Mouse (Mus musculus): ENCODE results near the gene Ankrd7.
"Not testable (repeated sequence)": the region's sequence is repeated elsewhere in the genome, so short reads cannot be mapped to it uniquely, and the experiment has no call there.

Ankrd7 gene

DNA sequence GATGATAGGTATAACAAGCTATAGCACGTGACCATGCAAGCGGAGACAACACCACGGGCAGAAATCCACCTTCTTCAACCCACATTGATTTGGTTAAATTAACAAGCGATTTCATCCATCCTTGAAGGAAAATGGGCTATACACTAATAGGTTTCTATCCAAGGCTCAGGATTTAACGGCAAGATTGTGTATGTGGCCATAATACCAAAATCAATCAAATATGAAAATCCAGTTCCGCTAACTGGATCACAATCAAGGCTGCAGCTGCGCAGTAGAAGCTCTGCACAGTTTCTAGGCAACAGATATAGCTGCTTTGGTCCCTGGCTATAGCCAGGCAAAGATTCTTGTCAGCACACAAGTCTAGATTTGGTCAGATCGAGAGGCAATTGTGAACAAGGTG is at the start of gene Ankrd7:
Gene Ankrd7 (plus strand): TSS at position 301 of the 400 bp plus-strand sequence.
- no peak for DNase-seq (ENCODE audit: low spot score in 2 of 2)

DNA sequence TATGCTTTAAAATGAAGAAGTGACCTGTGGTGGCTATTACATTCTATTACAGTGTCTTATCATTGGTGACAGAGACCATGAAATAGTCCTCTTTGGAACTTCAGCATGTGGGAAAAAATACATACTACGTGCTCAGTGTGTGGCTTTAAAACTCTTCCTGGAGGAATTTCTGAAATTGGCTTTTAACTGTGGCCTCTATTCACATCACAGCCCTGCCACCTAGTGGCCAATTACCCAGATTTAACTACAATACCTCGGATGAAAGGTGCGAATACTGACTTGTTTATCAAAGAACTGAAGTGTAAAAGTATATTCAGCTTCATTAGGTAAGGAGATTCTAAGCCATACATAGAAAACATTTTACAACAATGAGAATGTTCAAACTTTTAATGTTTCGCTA is 46.8 kb upstream of the Ankrd7 start:
- DNase-seq (ENCODE audit: low spot score in 2 of 2): peak in 1 of 2 experiments; percentile 8

DNA sequence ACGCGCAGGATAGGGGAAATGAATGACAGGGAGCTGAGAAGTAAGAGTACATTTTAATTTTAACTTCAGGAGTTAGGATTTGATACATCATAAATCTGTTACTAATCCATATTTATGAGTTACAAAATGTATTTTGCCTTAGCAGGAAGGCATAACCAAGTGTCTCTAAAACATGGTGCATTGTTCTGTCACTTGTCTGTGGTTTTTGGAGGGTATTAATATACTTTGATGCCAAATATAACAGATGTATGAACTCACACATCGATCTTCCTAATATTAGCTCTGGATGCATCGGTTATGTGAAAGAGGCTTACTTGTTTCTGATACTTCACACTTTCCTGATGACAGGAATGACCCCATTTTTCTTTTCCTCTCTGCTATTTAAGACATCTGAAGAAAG is 45.9 kb upstream of the Ankrd7 start:
- DNase-seq (ENCODE audit: low spot score in 2 of 2): no peak

DNA sequence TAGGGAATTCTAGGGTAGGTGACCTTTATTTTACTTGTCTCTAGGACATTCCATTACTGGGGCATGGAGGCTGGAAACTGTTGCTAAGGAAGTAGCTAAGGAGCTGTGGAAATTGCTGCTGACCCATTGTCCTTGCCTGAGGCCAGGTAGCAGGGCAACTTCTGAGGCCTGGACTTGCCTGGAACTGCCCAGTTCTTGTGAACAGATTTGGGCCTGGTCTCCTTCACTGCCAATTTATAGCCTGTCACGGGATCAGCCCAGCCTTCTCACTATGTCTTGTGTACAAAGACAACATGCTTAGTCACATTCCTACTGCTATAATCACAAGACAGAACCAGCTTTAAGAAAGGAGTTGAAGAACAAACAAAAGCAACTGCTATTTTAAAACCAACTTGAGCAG is 43.3 kb upstream of the Ankrd7 start:
- DNase-seq (ENCODE audit: low spot score in 2 of 2): no peak

DNA sequence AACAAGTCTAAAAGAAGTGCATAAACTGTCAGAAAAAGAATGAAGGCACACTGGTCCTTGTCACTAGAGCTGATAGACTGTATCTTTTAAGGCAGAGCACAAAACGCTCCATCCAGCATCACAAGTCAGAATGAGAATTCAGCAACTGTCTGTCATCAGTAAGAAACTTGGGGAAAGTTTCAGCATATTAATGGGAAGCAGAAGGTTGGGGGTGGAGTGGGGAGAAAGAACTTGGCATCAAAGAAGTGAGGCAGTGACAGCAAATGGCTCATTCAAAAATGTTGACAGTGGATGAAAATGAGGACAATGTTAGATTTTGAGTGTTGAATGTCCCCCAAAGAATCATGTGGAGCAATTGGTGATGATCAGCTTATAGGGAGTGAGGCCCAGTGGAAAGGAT is 33.2 kb upstream of the Ankrd7 start:
- DNase-seq (ENCODE audit: low spot score in 2 of 2): no peak

DNA sequence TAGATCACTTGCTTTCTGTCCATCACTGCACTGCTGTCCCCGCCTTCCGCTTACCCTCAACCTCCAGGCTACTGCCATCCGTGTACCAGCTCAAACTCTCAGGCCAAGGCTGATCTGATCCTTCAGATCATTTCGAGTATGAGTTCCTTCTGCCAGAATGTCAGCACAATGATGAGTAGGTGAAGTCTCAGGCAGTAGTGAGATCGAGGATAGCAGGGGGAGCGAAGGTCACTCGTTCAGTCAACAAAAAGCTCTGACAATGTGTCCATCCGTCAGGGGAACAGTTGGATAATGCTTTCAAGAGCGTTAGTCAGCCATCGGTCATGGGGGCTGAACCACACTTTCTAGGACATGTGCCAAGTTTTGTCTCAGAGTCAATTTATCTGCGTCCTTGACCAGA is 21.6 kb upstream of the Ankrd7 start:
- DNase-seq (ENCODE audit: low spot score in 2 of 2): not testable (repeated sequence)

DNA sequence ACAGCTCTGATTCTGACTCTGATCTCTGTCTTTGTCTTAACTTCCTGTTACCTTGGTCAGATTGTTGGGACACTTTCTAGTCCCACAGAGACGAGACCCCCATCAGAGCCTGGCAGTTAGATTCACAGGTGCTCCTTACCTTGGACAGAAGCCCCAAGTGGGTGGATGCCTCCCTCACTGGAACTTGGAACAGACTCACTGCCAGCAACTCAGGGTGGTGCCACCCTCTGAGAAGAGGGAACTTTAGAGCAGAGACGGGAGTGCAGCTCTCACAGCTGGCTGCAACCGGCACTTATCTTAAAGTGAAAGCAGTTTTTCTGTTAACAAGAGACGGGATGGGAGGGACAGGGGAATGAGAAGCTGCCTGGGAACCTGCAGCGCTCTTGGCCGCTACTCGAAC is 20.5 kb upstream of the Ankrd7 start:
- not testable (repeated sequence) for DNase-seq (ENCODE audit: low spot score in 2 of 2)

DNA sequence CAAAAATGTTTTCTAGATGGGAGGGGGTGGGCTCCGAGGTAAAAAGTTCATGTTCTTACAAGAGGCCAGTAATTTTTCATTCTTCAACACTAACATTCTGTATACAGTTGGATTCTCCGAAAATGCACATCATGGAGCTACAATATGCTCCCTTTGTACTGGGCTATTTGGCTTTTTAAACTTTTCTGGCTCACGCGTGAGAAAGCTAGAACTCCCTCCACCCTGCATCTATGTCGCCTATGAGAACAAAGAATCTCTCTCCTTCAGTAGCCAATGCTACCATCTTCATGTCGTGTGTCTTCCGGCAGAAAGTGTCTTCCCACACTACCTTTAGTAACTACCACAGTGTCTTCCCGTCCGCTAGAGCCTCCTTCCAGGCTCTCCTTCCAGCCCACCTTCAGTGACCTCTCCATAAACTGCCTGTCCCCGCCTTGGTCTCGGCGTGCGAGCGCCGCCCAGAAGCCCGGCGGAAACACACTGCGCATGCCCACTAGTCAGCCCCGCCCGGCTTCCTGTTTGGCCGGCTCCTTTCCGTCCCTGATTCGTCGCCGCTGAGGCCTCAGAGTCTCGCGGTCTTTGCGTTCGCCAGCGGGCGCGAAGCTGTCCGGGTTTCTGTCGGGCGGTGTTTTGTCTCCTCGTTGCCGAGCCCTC is 17.9 kb upstream of the Ankrd7 start, which contains the start of gene Lsm8:
Gene Lsm8 (plus strand): TSS at position 529 of the 651 bp plus-strand sequence.
- peak; percentile 92 to 95 for DNase-seq (ENCODE audit: low spot score in 2 of 2)

DNA sequence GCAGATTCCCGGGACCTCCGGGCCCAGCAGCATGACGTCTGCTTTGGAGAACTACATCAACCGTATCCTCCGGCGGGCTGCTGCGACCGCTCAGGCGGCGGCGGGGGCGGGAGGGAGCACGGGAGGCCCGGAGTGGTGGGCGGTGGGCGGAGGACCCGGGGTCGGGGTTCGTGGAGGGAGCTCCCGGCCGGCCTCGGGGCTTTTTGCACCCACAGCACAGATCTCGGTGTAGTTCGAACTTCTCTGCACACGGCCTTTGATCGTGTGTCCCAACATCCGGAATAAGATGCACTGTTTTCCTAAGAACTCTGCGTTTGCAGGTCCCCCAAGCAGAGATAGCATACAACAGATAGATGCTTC is 17.4 kb upstream of the Ankrd7 start:
- no peak for DNase-seq (ENCODE audit: low spot score in 2 of 2)

DNA sequence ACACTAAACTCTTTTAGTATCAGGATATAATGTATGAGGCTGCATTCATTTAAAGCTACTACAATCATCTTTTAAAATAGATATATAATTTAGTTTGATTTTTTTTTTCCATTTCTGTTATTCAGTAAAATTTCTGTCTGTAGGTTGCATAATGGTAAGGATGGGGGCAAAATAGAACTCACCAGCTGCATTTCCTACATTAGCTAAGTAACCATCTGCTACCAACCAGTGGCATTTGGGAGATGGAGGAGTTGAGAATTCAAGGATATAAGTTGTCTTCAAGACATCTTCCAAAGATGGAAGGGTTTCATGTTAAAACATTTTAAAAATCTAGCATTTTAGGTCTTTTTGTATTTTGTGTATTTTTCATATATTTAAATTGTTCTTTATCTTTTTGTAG is 10.8 kb upstream of the Ankrd7 start:
- DNase-seq (ENCODE audit: low spot score in 2 of 2): no peak

DNA sequence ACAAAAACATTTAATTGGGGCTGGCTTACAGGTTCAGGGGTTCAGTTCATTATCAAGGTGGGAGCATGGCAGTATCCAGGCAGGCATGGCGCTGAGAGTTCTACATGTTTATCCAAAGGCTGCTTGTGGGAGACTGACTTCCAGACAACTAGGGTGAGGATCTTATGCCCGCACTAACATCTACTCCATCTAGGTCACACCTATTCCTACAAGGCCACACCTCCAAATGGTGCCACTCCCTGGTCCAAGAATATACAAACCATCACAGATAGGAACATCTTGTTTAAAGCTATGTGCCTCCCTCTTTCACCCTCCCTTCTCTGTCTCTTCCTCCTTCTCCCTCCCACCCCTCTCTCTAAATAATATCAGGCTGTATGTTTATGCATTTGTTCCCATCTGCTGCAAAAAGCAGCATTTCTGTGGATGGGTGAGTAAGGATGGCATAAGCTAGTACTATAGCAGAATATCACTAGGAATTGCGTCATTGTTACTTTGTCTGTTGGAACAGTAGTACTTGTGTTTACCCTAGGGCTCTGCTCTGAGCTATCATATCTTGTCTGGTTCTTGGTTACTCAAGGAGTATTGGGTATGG is 9.5 kb upstream of the Ankrd7 start:
- no peak for DNase-seq (ENCODE audit: low spot score in 2 of 2)

DNA sequence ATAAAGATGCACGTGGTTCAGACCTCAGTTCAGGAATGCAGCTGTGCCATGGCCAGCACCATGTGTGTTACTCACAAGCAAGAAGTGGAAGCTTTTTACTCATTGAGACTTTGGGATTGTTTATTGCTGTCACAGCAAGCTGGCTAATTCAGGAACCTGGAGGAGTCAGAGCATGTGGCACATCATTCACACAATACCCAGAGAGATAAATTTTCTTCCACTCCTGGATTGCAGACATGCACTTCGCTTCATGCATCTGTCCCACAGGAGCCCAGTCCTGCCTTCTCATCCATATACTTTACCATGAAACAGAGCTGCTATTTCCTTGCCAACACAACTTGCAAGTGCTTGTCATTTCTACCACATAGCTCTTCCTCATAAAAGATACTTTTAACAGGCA is 22.9 kb downstream of the Ankrd7 start:
- DNase-seq (ENCODE audit: low spot score in 2 of 2): no peak

DNA sequence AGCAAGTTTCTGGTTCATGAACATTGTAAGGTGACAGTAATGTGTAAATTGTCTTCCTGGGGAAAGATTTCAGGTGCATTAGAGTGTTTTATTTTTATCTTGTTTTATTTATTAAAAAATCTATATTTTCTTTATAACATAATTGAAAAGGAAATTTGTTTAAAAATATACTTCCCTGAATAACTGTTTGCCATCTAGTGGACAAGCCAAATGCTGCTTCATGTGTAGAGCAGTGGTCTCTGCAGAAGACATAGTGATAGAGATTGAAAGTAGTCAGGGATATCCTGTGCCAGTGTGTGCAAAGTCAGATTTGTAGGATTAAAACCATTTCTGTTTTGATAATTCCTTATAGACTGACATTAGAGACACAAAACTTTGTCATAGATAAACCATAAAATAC is 28.0 kb downstream of the Ankrd7 start:
- no peak for DNase-seq (ENCODE audit: low spot score in 2 of 2)

DNA sequence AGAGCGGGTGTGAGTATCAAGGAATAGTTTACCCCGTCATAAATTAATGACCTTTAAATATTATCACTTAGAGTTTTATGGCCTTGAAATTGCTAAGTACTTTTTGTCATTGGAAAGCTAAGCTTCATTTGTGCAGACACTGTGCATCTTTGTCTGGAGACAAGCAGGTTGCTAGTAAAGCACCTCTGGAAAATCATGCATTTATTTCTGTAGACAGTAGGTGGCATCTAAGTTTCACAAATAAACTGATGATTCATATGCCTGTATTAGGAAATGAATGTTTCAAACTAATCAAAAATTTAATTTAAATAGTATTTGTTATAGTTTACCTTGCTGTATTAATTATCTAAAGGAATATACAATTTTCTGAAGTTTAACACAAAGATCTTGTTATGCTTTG is 41.1 kb downstream of the Ankrd7 start:
- DNase-seq (ENCODE audit: low spot score in 2 of 2): no peak

DNA sequence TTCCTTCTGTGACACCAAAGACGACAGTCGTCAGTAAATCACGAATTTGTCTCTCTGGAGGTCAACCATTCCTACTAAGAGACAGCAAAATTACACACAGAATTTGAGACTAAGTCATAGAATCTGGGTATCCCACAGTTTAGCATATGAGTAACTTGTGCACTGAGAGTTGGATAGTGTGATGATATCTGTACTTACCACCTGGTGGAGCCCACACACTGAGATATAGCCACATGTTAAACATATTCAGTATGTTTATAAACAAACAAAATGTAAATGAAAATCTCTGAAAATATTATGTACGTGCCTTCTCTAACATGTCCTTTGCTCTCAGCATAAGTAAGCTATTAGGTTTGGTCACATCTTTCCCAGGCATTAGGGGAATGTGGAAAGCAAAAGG is 47.1 kb downstream of the Ankrd7 start:
- no peak for DNase-seq (ENCODE audit: low spot score in 2 of 2)

DNA sequence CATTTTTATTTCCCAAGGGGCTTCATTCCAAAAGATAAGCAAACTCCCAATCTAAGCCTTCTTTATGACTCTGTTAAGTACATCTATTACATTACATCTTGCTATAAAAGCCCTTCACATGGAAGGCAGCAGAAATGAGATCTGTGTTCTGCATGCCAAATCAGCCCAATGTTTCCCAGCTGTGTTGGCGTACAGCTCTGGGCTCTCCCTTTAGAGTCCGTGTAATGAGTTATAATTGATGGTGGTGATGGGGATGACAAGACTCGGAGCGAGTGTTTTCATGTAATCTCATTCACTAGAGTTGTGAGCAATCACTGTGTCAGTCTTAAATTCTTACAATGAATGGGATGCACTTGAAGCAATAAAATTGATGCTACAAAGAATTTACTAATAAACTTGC is 49.9 kb downstream of the Ankrd7 start:
- no peak for DNase-seq (ENCODE audit: low spot score in 2 of 2)

DNA sequence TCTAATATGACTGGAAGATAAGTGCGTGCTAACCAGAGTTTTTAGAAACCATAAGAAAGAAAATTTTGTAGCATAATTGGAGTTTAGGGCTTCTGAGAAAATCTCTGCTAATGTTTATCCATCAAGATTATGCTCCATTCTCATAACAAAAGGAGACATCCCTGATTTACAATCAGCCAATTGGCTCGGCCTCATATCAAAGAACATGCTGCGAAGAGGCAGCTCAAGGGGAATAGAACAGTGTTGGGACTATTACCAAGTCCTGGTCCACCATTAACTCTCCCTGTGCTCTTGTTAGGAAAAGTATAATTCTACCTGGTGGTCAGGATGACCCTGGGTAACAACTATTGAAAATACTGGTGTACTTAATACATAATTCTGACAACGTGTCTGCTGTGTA is 50.4 kb downstream of the Ankrd7 start:
- DNase-seq (ENCODE audit: low spot score in 2 of 2): no peak

All from spleen, postnatal 14 days (tissue).